In the genomic region with DNA sequence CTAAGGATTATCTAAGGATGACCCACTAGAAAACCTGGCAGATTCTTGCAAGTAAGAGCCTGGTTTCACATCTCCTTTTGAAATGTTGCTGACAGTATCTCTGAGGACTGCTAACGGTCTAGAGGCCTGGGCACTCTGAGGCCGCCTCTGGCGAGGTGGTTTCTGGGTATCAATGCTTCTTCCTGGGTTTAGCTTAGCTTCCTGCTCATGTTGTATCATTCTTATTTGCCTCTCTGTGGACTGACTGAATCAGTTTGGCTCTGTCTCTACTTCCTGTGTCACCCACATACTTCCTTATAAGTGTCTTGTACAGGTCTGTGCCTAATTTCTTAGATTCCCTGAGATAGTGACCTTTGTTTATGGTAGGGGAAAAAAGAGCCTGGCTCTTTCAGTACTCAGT, we compare ENCODE assay signal across 15 mouse cellular contexts. TPM values are rescaled to one million over a fixed set of nuclear protein-coding genes. Genes with fewer than 3 reads are reported as not detected.
DNase-seq lines count a peak whose midpoint lies in the region; ATAC-seq and TF ChIP-seq lines count a peak whose summit lies in the region.
"Had no signal": no experiment of that assay in that cellular context is flagged by ENCODE, and none has a peak within 500 bp of the region (broad histone marks: within the 10 kb centered on the region; RNA-seq: fewer than 3 reads in every experiment).

No protein-coding gene starts in this region.

- no peaks in the 10 kb centered on the region for H3K27me3 ChIP-seq in liver, adult 2 months (ENCODE audit: control insufficient read depth, insufficient read depth, low read length)
- no peaks in the 10 kb centered on the region for H3K27me3 ChIP-seq in CH12.LX (replicated peaks)
- H3K27me3 ChIP-seq: neural tube, embryonic 15.5 days had no signal

- no peak overlapping the region for H3K27ac ChIP-seq in liver, adult 2 months (replicated peaks; ENCODE audit: insufficient read depth, low read depth, low read length)
- H3K27ac ChIP-seq in CH12.LX (ENCODE audit: insufficient read depth, low read depth), result no peak overlapping the region
- H3K27ac ChIP-seq: kidney, postnatal 0 days; liver, embryonic 14.5 days; midbrain, embryonic 12.5 days; neural tube, embryonic 15.5 days had no signal

- in situ Hi-C loops in CH12.LX (cut with MboI; ENCODE audit: low pct_ligation_motif_present, low pct_unique_long_range_greater_than_20kb, low sequenced_read_pairs), result no loop called here

- TF ChIP-seq RAD21 in CH12.LX (IDR thresholded peaks at IDR 0.05; ENCODE audit: low read depth, low read length), result no peak

- peak; percentile 23 for DNase-seq in liver, adult 2 months (ENCODE audit: extremely low read depth, low read depth, low spot score)
- DNase-seq in liver, result no peak
- DNase-seq in CH12.LX (ENCODE audit: extremely low read depth), result peak; percentile 82
- peak; percentile 68 for DNase-seq in induced T-regulatory cell, adult 2 months (ENCODE audit: low read depth)
- DNase-seq in spleen, postnatal 36 days (ENCODE audit: low spot score in 2 of 2), result peak; percentile 84 to 86
- DNase-seq in MN1 (ENCODE audit: low spot score), result no peak
- DNase-seq: heart, postnatal 14 days had no signal

- peak; percentile 79 for TF ChIP-seq EP300 in CH12.LX (IDR thresholded peaks at IDR 0.05; ENCODE audit: low read length)

- H3K4me3 ChIP-seq in liver, adult 2 months (ENCODE audit: insufficient read depth, low read depth, low read length), result no peak overlapping the region
- H3K4me3 ChIP-seq in CH12.LX (replicated peaks in 1 of 3; ENCODE audit: low read depth in 2 of 3, low read length in 2 of 3, poor library complexity in 1 of 3), result no peak overlapping the region
- H3K4me3 ChIP-seq: midbrain, embryonic 12.5 days; neural tube, embryonic 15.5 days had no signal

- no peak overlapping the region for H3K4me2 ChIP-seq in CH12.LX (ENCODE audit: insufficient read depth, low read depth, poor library complexity, severe bottlenecking)
- H3K4me2 ChIP-seq: midbrain, embryonic 12.5 days; neural tube, embryonic 15.5 days had no signal

- 68% methylated on average over 3 of the region's 3 CpGs for WGBS in liver, adult 2 months

- no peak for TF ChIP-seq CTCF in liver, adult 2 months (IDR thresholded peaks at IDR 0.05; ENCODE audit: low read depth, low read length)
- TF ChIP-seq CTCF in CH12.LX (conservative IDR thresholded peaks at IDR 0.05 in 1 of 2, IDR thresholded peaks at IDR 0.05 in 1 of 2; ENCODE audit: low read depth in 2 of 2, low read length in 2 of 2), result no peak

- no peak for TF ChIP-seq POLR2A in liver, adult 2 months (IDR thresholded peaks at IDR 0.05; ENCODE audit: extremely low read depth, insufficient read depth, low read length)
- TF ChIP-seq POLR2A in CH12.LX (IDR thresholded peaks at IDR 0.05; ENCODE audit: low read depth, low read length), result peak; percentile 46

- dilution Hi-C loops in CH12.LX (cut with MboI; ENCODE audit: extremely low pct_ligation_motif_present, extremely low pct_unique_long_range_greater_than_20kb, low sequenced_read_pairs), result no loop called here

- ATAC-seq in megakaryocyte-erythroid progenitor cell, adult 5-6 weeks (replicated peaks; ENCODE audit: low FRiP score, low TSS enrichment, poor library complexity, severe bottlenecking), result no peak
- ATAC-seq in erythroblast, adult 5-6 weeks (replicated peaks; ENCODE audit: low FRiP score, poor library complexity, severe bottlenecking), result no peak

- H3K9me3 ChIP-seq in CH12.LX (replicated peaks; ENCODE audit: low read length), result no peaks in the 10 kb centered on the region
- H3K9me3 ChIP-seq: midbrain, embryonic 12.5 days; neural tube, embryonic 15.5 days had no signal

- peaks cover 7% of the 10 kb centered on the region; the same call in 1 of the 2 replicates for H3K4me1 ChIP-seq in liver, adult 2 months (ENCODE audit: control insufficient read depth, insufficient read depth, low read length)
- peaks cover 12 to 50% of the 10 kb centered on the region in 2 experiments for H3K4me1 ChIP-seq in CH12.LX (ENCODE audit: control insufficient read depth in 1 of 2, insufficient read depth in 2 of 2)
- H3K4me1 ChIP-seq: midbrain, embryonic 12.5 days had no signal

- no peak overlapping the region for H3K9ac ChIP-seq in liver, adult 2 months (ENCODE audit: low read depth, low read length)
- 0 out of 2 replicates have a peak overlapping the region, but pooled peaks have one; percentile 1 for H3K9ac ChIP-seq in CH12.LX (ENCODE audit: insufficient read depth, low read depth)
- H3K9ac ChIP-seq: liver, embryonic 14.5 days; midbrain, embryonic 12.5 days; neural tube, embryonic 15.5 days had no signal

- H3K79me2 ChIP-seq in liver, adult 2 months (ENCODE audit: control insufficient read depth, insufficient read depth, low read length), result no peaks in the 10 kb centered on the region
- no peaks in the 10 kb centered on the region for H3K79me2 ChIP-seq in CH12.LX (replicated peaks; ENCODE audit: control insufficient read depth, extremely low read depth, insufficient read depth, poor library complexity, severe bottlenecking)

- no peaks in the 10 kb centered on the region for H3K36me3 ChIP-seq in liver, adult 2 months (ENCODE audit: control insufficient read depth, insufficient read depth, low read length)
- no peaks in the 10 kb centered on the region for H3K36me3 ChIP-seq in CH12.LX (replicated peaks in 1 of 2; ENCODE audit: control insufficient read depth in 1 of 2, insufficient read depth in 1 of 2, low read length in 1 of 2)
- H3K36me3 ChIP-seq: midbrain, embryonic 12.5 days; neural tube, embryonic 15.5 days had no signal

TF ChIP-seq in CH12.LX, 34 proteins besides CTCF, POLR2A, EP300 and RAD21 (continues in another document):
- TF ChIP-seq JUN (IDR thresholded peaks at IDR 0.05; ENCODE audit: insufficient read depth, low read depth, low read length), result no peak
- peak; percentile 68 for TF ChIP-seq HCFC1 (IDR thresholded peaks at IDR 0.05; ENCODE audit: low read depth, low read length)
- TF ChIP-seq RCOR1 (conservative IDR thresholded peaks at IDR 0.05; ENCODE audit: low read depth, low read length), result no peak
- TF ChIP-seq MXI1 (IDR thresholded peaks at IDR 0.05; ENCODE audit: low read depth, low read length), result 0 out of 2 replicates have a peak, but pooled peaks have one; percentile 14
- TF ChIP-seq POLR2AphosphoS2 (IDR thresholded peaks at IDR 0.05; ENCODE audit: low read depth, low read length), result no peak
- 0 out of 2 replicates have a peak, but pooled peaks have one; percentile 32 for TF ChIP-seq MAFK (IDR thresholded peaks at IDR 0.05; ENCODE audit: insufficient replicate concordance, low read length)

RNA-seq across cellular contexts. Expression of a gene that starts 15.7 kb away (rescaled TPM):
- 3.6 and 9.7 TPM in 2 replicates for total RNA-seq in liver, adult 2 months (2014; rRNA removed)
- 15.3 and 26.3 TPM in 2 replicates for polyA plus RNA-seq in liver, adult 2 months (2012; rRNA removed)
- total RNA-seq in CH12.LX (2012; rRNA removed), result 29.3 and 37.0 TPM in 2 replicates
- total RNA-seq in CH12.LX (2014; rRNA removed), result 7.4 and 8.3 TPM in 2 replicates
- 22.1 and 25.9 TPM in 2 replicates for polyA plus RNA-seq in CH12.LX (2012; ENCODE audit: insufficient read length, low read depth)
- 9.3 and 23.6 TPM in 2 replicates for total RNA-seq in megakaryocyte-erythroid progenitor cell, adult 5-6 weeks (2014; fragmentation: Nextera tagmentation)
- total RNA-seq in megakaryocyte-erythroid progenitor cell, adult 5-6 weeks (2017), result 9.7 and 16.4 TPM in 2 replicates
- total RNA-seq in erythroblast, adult 5-6 weeks (2015; ENCODE audit: low replicate concordance), result 1.3 and 6.7 TPM in 2 replicates
- total RNA-seq in erythroblast, adult 5-6 weeks (2017; ENCODE audit: low replicate concordance), result 2.0 and 3.1 TPM in 2 replicates

RNA-seq across cellular contexts. Expression of a gene that starts 19.0 kb away (rescaled TPM):
- 0.07 and 0.09 TPM in 2 replicates for total RNA-seq in liver, adult 2 months (2014; rRNA removed)
- polyA plus RNA-seq in liver, adult 2 months (2012; rRNA removed), result 0.02 TPM in 1 of 2 replicates, not detected in the other
- total RNA-seq in CH12.LX (2012; rRNA removed) (not detected in 2 replicates), CH12.LX (2014; rRNA removed) (not detected in 2 replicates)
- polyA plus RNA-seq in CH12.LX (2012; ENCODE audit: insufficient read length, low read depth), result 0.07 TPM in 1 of 2 replicates, not detected in the other
- total RNA-seq in megakaryocyte-erythroid progenitor cell, adult 5-6 weeks (2014; fragmentation: Nextera tagmentation), result not detected in 2 replicates
- total RNA-seq in megakaryocyte-erythroid progenitor cell, adult 5-6 weeks (2017), result not detected in 2 replicates
- total RNA-seq in erythroblast, adult 5-6 weeks (2015; ENCODE audit: low replicate concordance), result not detected in 2 replicates
- total RNA-seq in erythroblast, adult 5-6 weeks (2017; ENCODE audit: low replicate concordance), result not detected in 2 replicates
- total RNA-seq: heart, postnatal 14 days; left cerebral cortex, adult 8-10 months had no signal
- polyA plus RNA-seq: kidney, postnatal 0 days; midbrain, embryonic 12.5 days; neural tube, embryonic 15.5 days had no signal

RNA-seq across cellular contexts. Expression of a gene that starts 20.7 kb away (rescaled TPM):
- 0.92 and 0.94 TPM in 2 replicates for total RNA-seq in liver, adult 2 months (2014; rRNA removed)
- polyA plus RNA-seq in liver, adult 2 months (2012; rRNA removed), result 0.37 and 0.59 TPM in 2 replicates
- total RNA-seq in CH12.LX (2012; rRNA removed) (0.13 and 0.21 TPM in 2 replicates), CH12.LX (2014; rRNA removed) (0.03 and 0.07 TPM in 2 replicates)
- 0.23 and 0.33 TPM in 2 replicates for polyA plus RNA-seq in CH12.LX (2012; ENCODE audit: insufficient read length, low read depth)
- not detected in 2 replicates for total RNA-seq in megakaryocyte-erythroid progenitor cell, adult 5-6 weeks (2014; fragmentation: Nextera tagmentation)
- not detected in 2 replicates for total RNA-seq in megakaryocyte-erythroid progenitor cell, adult 5-6 weeks (2017)
- not detected in 2 replicates for total RNA-seq in erythroblast, adult 5-6 weeks (2015; ENCODE audit: low replicate concordance)
- total RNA-seq in erythroblast, adult 5-6 weeks (2017; ENCODE audit: low replicate concordance), result not detected in 2 replicates

RNA-seq across cellular contexts. Expression of a gene that starts 51.9 kb away (rescaled TPM):
- total RNA-seq in liver, adult 2 months (2014; rRNA removed), result 0.09 and 0.20 TPM in 2 replicates
- polyA plus RNA-seq in liver, adult 2 months (2012; rRNA removed), result 0.02 and 0.09 TPM in 2 replicates
- total RNA-seq in CH12.LX (2012; rRNA removed) (0.04 TPM in 1 of 2 replicates, not detected in the other), CH12.LX (2014; rRNA removed) (not detected in 2 replicates)
- 0.07 and 0.10 TPM in 2 replicates for polyA plus RNA-seq in CH12.LX (2012; ENCODE audit: insufficient read length, low read depth)
- total RNA-seq in megakaryocyte-erythroid progenitor cell, adult 5-6 weeks (2014; fragmentation: Nextera tagmentation), result not detected in 2 replicates
- total RNA-seq in megakaryocyte-erythroid progenitor cell, adult 5-6 weeks (2017), result not detected in 2 replicates
- not detected in 2 replicates for total RNA-seq in erythroblast, adult 5-6 weeks (2015; ENCODE audit: low replicate concordance)
- 2.1 TPM in 1 of 2 replicates, not detected in the other for total RNA-seq in erythroblast, adult 5-6 weeks (2017; ENCODE audit: low replicate concordance)
- total RNA-seq: gastrocnemius, adult 8-10 months; heart, postnatal 14 days had no signal

RNA-seq across cellular contexts. Expression of a gene that starts 57.5 kb away (rescaled TPM):
- 0.07 and 0.74 TPM in 2 replicates for total RNA-seq in liver, adult 2 months (2014; rRNA removed)
- polyA plus RNA-seq in liver, adult 2 months (2012; rRNA removed), result 0.16 and 0.21 TPM in 2 replicates
- total RNA-seq in CH12.LX (2012; rRNA removed) (0.21 TPM in 1 of 2 replicates, not detected in the other), CH12.LX (2014; rRNA removed) (not detected in 2 replicates)
- polyA plus RNA-seq in CH12.LX (2012; ENCODE audit: insufficient read length, low read depth), result 0.96 and 0.98 TPM in 2 replicates
- total RNA-seq in megakaryocyte-erythroid progenitor cell, adult 5-6 weeks (2014; fragmentation: Nextera tagmentation), result not detected in 2 replicates
- not detected in 2 replicates for total RNA-seq in megakaryocyte-erythroid progenitor cell, adult 5-6 weeks (2017)
- total RNA-seq in erythroblast, adult 5-6 weeks (2015; ENCODE audit: low replicate concordance), result not detected in 2 replicates
- total RNA-seq in erythroblast, adult 5-6 weeks (2017; ENCODE audit: low replicate concordance), result not detected in 2 replicates

Comparison
In these comparisons a context has a peak if more than half of its experiments do, and no peak if none do; other contexts are left out.
1. DNase-seq: peak in liver, adult 2 months (single experiment), CH12.LX (single experiment), induced T-regulatory cell, adult 2 months (single experiment) and spleen, postnatal 36 days (2 of 2); none in liver (single experiment) and MN1 (single experiment).